Mouse (Mus musculus): ENCODE results near the gene Impdh2.
"Not testable (repeated sequence)": the region's sequence is repeated elsewhere in the genome, so short reads cannot be mapped to it uniquely, and the experiment has no call there.

The Impdh2 gene

GRCm38 (mm10) chr9:108601986-108602385 lies 41.9 kb downstream of the Impdh2 start:
- DNase-seq (ENCODE audit: low spot score) = no peak

DNA sequence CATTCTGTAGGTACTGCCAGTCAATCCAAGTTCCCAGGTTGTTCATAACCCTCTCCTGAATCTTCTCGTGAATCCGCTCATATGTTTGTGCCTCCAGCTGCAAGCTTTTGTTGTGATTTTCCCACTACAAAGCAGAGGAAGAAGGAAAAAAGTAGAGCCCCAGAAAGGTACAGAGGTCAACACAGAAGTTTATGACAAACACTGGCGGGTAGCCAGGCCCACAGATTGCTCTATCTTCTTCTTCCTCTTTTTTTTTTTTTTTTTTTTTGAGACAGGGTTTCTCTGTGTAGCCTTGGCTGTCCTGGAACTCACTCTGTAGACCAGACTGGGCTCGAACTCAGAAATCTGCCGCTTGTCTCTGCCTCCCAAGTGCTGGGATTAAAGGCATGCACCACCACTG lies 47.8 kb downstream of the Impdh2 start:
- DNase-seq (ENCODE audit: low spot score) = not testable (repeated sequence)

GRCm38 (mm10) chr9:108608889-108609288 lies 48.8 kb downstream of the Impdh2 start:
- no peak for DNase-seq (ENCODE audit: low spot score)

DNA sequence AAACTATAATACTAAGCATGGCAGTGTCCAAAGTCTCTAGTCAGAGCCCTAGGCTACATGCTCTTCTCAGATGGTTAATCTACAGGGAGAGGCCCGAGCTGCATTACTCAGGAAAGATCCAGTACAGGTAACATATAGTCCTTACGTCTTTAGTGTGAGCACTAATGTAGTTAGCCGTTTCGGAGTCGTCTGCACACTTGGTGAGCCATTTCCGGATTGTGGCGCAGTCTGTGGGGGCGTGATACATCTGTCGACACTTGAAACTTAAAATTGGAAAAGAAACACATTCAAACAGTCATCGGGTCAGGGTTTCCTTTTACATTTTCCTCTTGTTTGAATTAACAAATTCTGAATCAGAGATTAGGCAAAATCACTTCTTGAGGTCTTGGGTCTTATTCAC lies 51.4 kb downstream of the Impdh2 start:
- DNase-seq (ENCODE audit: low spot score) = no peak

Measured in layer of hippocampus, adult 11-12 months (tissue).